Mouse (Mus musculus) gonadal fat pad, adult 2 months (tissue): Measurements from ENCODE around the gene Drc1. TPM values are rescaled to one million over a fixed set of nuclear protein-coding genes. Genes with fewer than 3 reads are reported as not detected.

Experiments
- DNase-seq: peaks from one replicate; pipeline ENCODE4 v3.0.0-alpha.2; 2012; ENCODE audit warnings: low read depth
- polyA plus RNA-seq: library from polyadenylated mRNA; depleted of rRNA; stranded (reverse); fragments of >200 nt; gene quantifications from 2 replicates; pipeline ENCODE4 v1.2.3, GENCODE M21; 2012; rRNA removed

Gene Drc1
- 0.43 and 1.1 TPM in 2 replicates for polyA plus RNA-seq

- DNase-seq, result no peak
These were observed at the start of gene Drc1 for GRCm38 (mm10) chr5:30281291-30281732. TSS of gene Drc1 (plus strand) at chr5:30281388.

GRCm38 (mm10) chr5:30231891-30232270 is 49.3 kb upstream of the Drc1 start:
- no peak for DNase-seq

- no peak for DNase-seq
These were observed 48.8 kb upstream of the Drc1 start, which contains the start of gene Selenoi for GRCm38 (mm10) chr5:30232271-30232971. TSS of gene Selenoi (plus strand) at chr5:30232581.

GRCm38 (mm10) chr5:30233042-30233441 is 48.1 kb upstream of the Drc1 start:
- no peak for DNase-seq

GRCm38 (mm10) chr5:30233979-30234378 is 47.2 kb upstream of the Drc1 start:
- no peak for DNase-seq

- DNase-seq, result no peak
These were observed 45.5 kb upstream of the Drc1 start for GRCm38 (mm10) chr5:30235641-30236126.

GRCm38 (mm10) chr5:30238533-30238932 is 42.7 kb upstream of the Drc1 start:
- DNase-seq, result no peak

GRCm38 (mm10) chr5:30240552-30240951 is 40.6 kb upstream of the Drc1 start:
- no peak for DNase-seq

GRCm38 (mm10) chr5:30242410-30242809 is 38.8 kb upstream of the Drc1 start:
- DNase-seq, result no peak

- no peak for DNase-seq
These were observed 37.4 kb upstream of the Drc1 start for GRCm38 (mm10) chr5:30243741-30244140.

GRCm38 (mm10) chr5:30245861-30246416 is 35.2 kb upstream of the Drc1 start:
- no peak for DNase-seq

GRCm38 (mm10) chr5:30247666-30248065 is 33.5 kb upstream of the Drc1 start:
- no peak for DNase-seq

GRCm38 (mm10) chr5:30255567-30256354 is 25.4 kb upstream of the Drc1 start:
- no peak for DNase-seq

- DNase-seq, result no peak
These were observed 22.4 kb upstream of the Drc1 start for GRCm38 (mm10) chr5:30258776-30259175.

GRCm38 (mm10) chr5:30270571-30271190 is 10.5 kb upstream of the Drc1 start:
- DNase-seq, result no peak

- no peak for DNase-seq
These were observed 9.4 kb upstream of the Drc1 start for GRCm38 (mm10) chr5:30271599-30272281.

GRCm38 (mm10) chr5:30276361-30276760 is 4.8 kb upstream of the Drc1 start:
- DNase-seq, result no peak

GRCm38 (mm10) chr5:30278952-30279351 is 2.2 kb upstream of the Drc1 start:
- DNase-seq, result no peak

- DNase-seq, result no peak
These were observed 1.7 kb upstream of the Drc1 start for GRCm38 (mm10) chr5:30279446-30279845.

GRCm38 (mm10) chr5:30280864-30281263 is 324 bp upstream of the Drc1 start:
- no peak for DNase-seq
